Mouse (Mus musculus): Measurements from ENCODE around the gene Abi3. TPM values are rescaled to one million over a fixed set of nuclear protein-coding genes. Genes with fewer than 3 reads are reported as not detected.

The Abi3 gene
- polyA plus RNA-seq, 1 experiment from 2014 or later, result 14.1 TPM

DNA sequence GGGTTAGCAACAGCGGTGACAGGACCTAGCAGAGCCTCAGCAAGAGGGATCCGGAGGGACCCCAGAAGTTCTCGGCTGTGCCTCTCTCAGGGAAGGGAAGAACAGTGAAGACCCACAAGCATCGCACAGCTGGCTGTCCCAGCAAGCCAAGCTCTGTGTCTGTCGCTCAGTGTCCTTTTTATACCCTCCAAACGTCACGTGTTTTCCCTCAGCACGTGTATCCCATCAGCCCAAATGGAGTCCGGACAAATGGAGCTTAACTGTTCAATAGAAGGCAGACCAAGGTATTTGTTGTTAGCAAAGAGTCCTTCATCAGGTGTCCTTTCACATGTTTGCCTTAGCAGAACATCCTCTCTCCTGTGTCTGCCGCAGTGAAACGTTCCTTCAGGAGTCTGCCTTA, 60.7 kb downstream of the Abi3 start:
- Histone ChIP-seq H3K27me3 (ENCODE audit: insufficient read depth, low read length) (no peaks in the 10 kb centered on the region), H3K36me3 (ENCODE audit: insufficient read depth, low read length) (no peaks in the 10 kb centered on the region), H3K27ac (ENCODE audit: low read length) (no peak overlapping the region), H3K9me3 (ENCODE audit: low read length) (no peaks in the 10 kb centered on the region), H3K9ac (replicated peaks; ENCODE audit: low read length) (no peak overlapping the region), H3K4me2 (replicated peaks; ENCODE audit: low read depth, low read length) (no peak overlapping the region), H3K4me1 (ENCODE audit: insufficient read depth, low read length) (no peaks in the 10 kb centered on the region), H3K4me3 (ENCODE audit: low read length) (no peak overlapping the region)
- 73% methylated on average over 11 of the region's 11 CpGs for WGBS
- ATAC-seq (ENCODE audit: low FRiP score, low TSS enrichment), result no peak

DNA sequence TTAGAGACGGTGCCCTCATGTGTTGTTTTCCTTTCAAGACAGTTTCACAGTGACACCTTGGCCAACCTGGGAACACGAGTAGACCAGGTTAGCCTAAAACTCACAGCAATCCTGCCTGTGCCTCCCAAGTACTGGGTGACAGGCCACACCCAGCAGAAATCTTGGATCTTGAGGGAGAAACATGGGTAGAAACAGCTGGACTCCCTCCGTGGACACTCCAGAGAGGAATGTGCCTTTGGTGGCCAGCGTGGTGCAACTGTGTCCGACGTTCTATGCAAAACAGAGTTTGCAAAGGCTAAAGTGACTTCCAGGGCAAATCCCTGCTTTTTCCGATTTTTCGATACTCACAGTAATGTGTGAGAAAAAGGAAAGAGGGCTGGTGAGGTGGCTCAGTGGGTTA, 61.8 kb downstream of the Abi3 start:
- 83% methylated on average over 8 of the region's 8 CpGs for WGBS
- no peak for ATAC-seq (ENCODE audit: low FRiP score, low TSS enrichment)
- no peak overlapping the region for H3K27ac ChIP-seq (ENCODE audit: low read length)
- no peak overlapping the region for H3K4me2 ChIP-seq (replicated peaks; ENCODE audit: low read depth, low read length)
- H3K9me3 ChIP-seq (ENCODE audit: low read length), result no peaks in the 10 kb centered on the region
- 0 out of 2 replicates have a peak, but pooled peaks cover 5% of the 10 kb centered on the region for H3K36me3 ChIP-seq (ENCODE audit: insufficient read depth, low read length)
- no peak overlapping the region for H3K9ac ChIP-seq (replicated peaks; ENCODE audit: low read length)
- no peak overlapping the region for H3K4me3 ChIP-seq (ENCODE audit: low read length)
- H3K27me3 ChIP-seq (ENCODE audit: insufficient read depth, low read length), result no peaks in the 10 kb centered on the region
- no peaks in the 10 kb centered on the region for H3K4me1 ChIP-seq (ENCODE audit: insufficient read depth, low read length)

Other genes starting within 250 kb of the Abi3 start
- 258 and 288 TPM in 2 replicates for gene Phb, start 175.5 kb downstream of the Abi3 start, polyA plus RNA-seq (2015; fragmentation: Nextera tagmentation; extraction: Ambion mirVana)
- 22.6 and 24.0 TPM in 2 replicates for gene Zfp652, start 129.8 kb downstream of the Abi3 start, polyA plus RNA-seq (2015; fragmentation: Nextera tagmentation; extraction: Ambion mirVana)
- gene B130006D01Rik, start 118.9 kb downstream of the Abi3 start, polyA plus RNA-seq (2015; fragmentation: Nextera tagmentation; extraction: Ambion mirVana), result 1.1 and 1.8 TPM in 2 replicates
- gene Phospho1, start 18.0 kb downstream of the Abi3 start, polyA plus RNA-seq (2015; fragmentation: Nextera tagmentation; extraction: Ambion mirVana), result not detected in 2 replicates
- 21.0 and 24.2 TPM in 2 replicates for gene Gngt2, start 5.3 kb downstream of the Abi3 start, polyA plus RNA-seq (2015; fragmentation: Nextera tagmentation; extraction: Ambion mirVana)
- 1.4 and 1.9 TPM in 2 replicates for gene B4galnt2, start 72.4 kb upstream of the Abi3 start, polyA plus RNA-seq (2015; fragmentation: Nextera tagmentation; extraction: Ambion mirVana)
- 57.2 and 62.5 TPM in 2 replicates for gene Igf2bp1, start 163.5 kb upstream of the Abi3 start, polyA plus RNA-seq (2015; fragmentation: Nextera tagmentation; extraction: Ambion mirVana)
- not detected in 2 replicates for gene Gip, start 182.1 kb upstream of the Abi3 start, polyA plus RNA-seq (2015; fragmentation: Nextera tagmentation; extraction: Ambion mirVana)
- gene Snf8, start 192.4 kb upstream of the Abi3 start, polyA plus RNA-seq (2015; fragmentation: Nextera tagmentation; extraction: Ambion mirVana), result 93.1 and 96.0 TPM in 2 replicates
- 38.7 and 42.0 TPM in 2 replicates for gene Ube2z, start 222.9 kb upstream of the Abi3 start, polyA plus RNA-seq (2015; fragmentation: Nextera tagmentation; extraction: Ambion mirVana)
- gene Atp5g1, start 233.2 kb upstream of the Abi3 start, polyA plus RNA-seq (2015; fragmentation: Nextera tagmentation; extraction: Ambion mirVana), result 745 and 801 TPM in 2 replicates